Mouse (Mus musculus): ENCODE measurements around the gene Dntt. TPM values are rescaled to one million over a fixed set of nuclear protein-coding genes. Genes with fewer than 3 reads are reported as not detected.

The Dntt gene
- total and polyA plus RNA-seq, 2 experiments from 2014 or later: 0.32 TPM; not detected in 1

DNA sequence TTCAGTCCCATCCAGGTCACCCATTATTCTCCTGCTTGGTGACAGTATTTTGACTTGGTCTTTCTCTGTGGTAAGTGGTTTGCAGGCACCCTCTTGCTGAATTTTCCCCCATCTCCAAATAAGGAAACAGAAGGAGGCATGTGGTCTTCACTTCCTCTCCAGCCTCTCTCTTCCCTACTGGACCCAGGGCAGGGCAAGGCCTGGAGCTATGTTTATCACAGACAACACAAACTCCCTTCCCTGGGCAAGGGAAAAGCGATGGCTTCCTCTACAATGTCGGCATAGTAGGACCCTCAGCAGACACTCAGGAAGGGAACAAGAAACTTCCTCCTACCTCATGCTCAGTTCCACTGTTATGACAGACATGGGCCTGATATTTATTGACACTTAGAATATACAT, 62.8 kb downstream of the Dntt start:
- 91% methylated on average over 2 of the region's 2 CpGs for WGBS
- H3K4me3 ChIP-seq (ENCODE audit: low read depth, low read length): no peak overlapping the region
- TF ChIP-seq CTCF (IDR thresholded peaks at IDR 0.05): no peak

DNA sequence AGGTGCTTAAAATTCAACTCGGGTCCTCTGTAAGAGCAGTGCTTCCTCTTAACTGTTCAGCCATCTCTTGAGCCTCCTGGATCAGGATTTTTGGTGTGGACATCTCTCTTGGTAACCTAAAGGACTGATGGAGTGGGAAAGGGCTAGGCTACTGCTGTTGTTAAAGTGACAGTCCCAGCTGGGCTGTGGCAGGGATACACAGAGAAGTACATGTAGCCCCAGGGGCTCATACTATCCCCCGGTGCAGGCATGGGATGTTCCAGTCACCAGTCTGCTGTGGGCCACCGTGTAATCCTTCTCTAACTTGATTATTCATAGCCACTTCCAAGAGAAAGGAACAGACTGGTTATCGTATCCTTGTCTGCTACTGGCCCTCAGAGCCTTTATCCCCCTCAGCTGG, 68.0 kb downstream of the Dntt start:
- no peak for TF ChIP-seq CTCF (IDR thresholded peaks at IDR 0.05)
- ATAC-seq (ENCODE audit: low FRiP score) (no peak), DNase-seq (ENCODE audit: low spot score) (no peak)
- no peak overlapping the region for H3K4me3 ChIP-seq (ENCODE audit: low read depth, low read length)
- H3K4me2 ChIP-seq (ENCODE audit: low read depth, low read length, poor library complexity, severe bottlenecking): no peak overlapping the region
- H3K9ac ChIP-seq (replicated peaks; ENCODE audit: low read length, poor library complexity, severe bottlenecking): no peak overlapping the region
- no peaks in the 10 kb centered on the region; the same call in 1 of the 2 replicates for H3K27me3 ChIP-seq (ENCODE audit: insufficient read depth, low read length)
- no peaks in the 10 kb centered on the region for H3K9me3 ChIP-seq (ENCODE audit: low read length)
- H3K36me3 ChIP-seq (ENCODE audit: insufficient read depth, low read length): no peaks in the 10 kb centered on the region
- 36% methylated on average over 4 of the region's 4 CpGs for WGBS
- no peaks in the 10 kb centered on the region for H3K4me1 ChIP-seq (ENCODE audit: insufficient read depth, low read length)
- no peak overlapping the region for H3K27ac ChIP-seq (ENCODE audit: low read depth, low read length)

More for the DNA sequence above, 62.8 kb downstream of the Dntt start:
- ATAC-seq (ENCODE audit: low FRiP score) (no peak), DNase-seq (ENCODE audit: low spot score) (no peak)
- no peak overlapping the region for H3K9ac ChIP-seq (replicated peaks; ENCODE audit: low read length, poor library complexity, severe bottlenecking)
- no peak overlapping the region for H3K27ac ChIP-seq (ENCODE audit: low read depth, low read length)
- no peaks in the 10 kb centered on the region for H3K4me1 ChIP-seq (ENCODE audit: insufficient read depth, low read length)
- no peak overlapping the region for H3K4me2 ChIP-seq (ENCODE audit: low read depth, low read length, poor library complexity, severe bottlenecking)
- H3K9me3 ChIP-seq (ENCODE audit: low read length): no peaks in the 10 kb centered on the region
- no peaks in the 10 kb centered on the region for H3K36me3 ChIP-seq (ENCODE audit: insufficient read depth, low read length)
- peaks cover 10% of the 10 kb centered on the region for H3K27me3 ChIP-seq (ENCODE audit: insufficient read depth, low read length)

DNA sequence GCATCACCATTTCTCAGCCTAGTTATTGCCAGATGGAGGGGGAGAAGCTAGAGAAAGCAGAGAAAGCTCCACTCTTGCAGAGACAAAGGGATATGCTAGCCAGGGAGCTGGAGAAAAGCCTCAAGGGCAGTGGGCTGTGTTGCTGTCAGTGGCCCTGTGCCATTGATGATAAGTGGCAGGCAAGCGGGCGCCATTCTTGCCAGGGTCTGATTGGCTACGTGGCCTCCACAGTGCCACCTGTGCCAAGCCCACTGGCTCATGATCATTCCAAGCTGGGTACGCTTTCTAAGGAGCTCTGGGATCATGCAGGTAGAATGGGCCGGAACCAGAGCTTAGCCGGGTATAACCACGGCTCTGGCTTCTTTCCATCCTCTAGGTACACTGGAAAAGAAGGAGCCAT, 71.8 kb downstream of the Dntt start:
- WGBS: 73% methylated on average over 7 of the region's 7 CpGs

DNA sequence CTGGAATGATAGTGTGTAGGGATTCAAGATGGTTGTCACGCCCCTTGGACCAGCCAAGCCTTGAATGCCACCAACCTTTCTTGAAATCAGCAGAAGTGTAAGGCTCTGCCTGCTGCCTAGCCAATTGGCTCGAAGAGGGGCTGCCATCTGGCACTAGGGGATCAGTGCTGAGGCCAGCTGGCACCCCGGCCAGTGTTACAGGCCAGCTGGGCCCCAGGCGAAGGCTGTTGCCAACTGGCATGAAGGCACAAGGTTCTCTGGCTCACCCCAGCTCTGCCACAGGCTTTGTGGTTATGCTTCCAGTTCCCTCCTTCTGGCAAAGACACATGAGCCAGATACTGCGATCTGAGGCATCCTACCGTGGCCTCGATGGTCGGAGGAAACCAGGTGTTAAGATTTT, 72.3 kb downstream of the Dntt start:
- H3K36me3 ChIP-seq (ENCODE audit: insufficient read depth, low read length): no peaks in the 10 kb centered on the region
- no peak overlapping the region for H3K4me2 ChIP-seq (ENCODE audit: low read depth, low read length, poor library complexity, severe bottlenecking)
- H3K27ac ChIP-seq (ENCODE audit: low read depth, low read length): no peak overlapping the region
- no peaks in the 10 kb centered on the region for H3K4me1 ChIP-seq (ENCODE audit: insufficient read depth, low read length)
- WGBS: 59% methylated on average over 8 of the region's 8 CpGs
- H3K9me3 ChIP-seq (ENCODE audit: low read length): no peaks in the 10 kb centered on the region
- peaks cover 4% of the 10 kb centered on the region for H3K27me3 ChIP-seq (ENCODE audit: insufficient read depth, low read length)
- no peak overlapping the region for H3K4me3 ChIP-seq (ENCODE audit: low read depth, low read length)
- ATAC-seq (ENCODE audit: low FRiP score) (peak; percentile 88), DNase-seq (ENCODE audit: low spot score) (peak; percentile 91)
- TF ChIP-seq CTCF (IDR thresholded peaks at IDR 0.05): no peak
- H3K9ac ChIP-seq (replicated peaks; ENCODE audit: low read length, poor library complexity, severe bottlenecking): no peak overlapping the region

More for the DNA sequence above, 71.8 kb downstream of the Dntt start:
- no peaks in the 10 kb centered on the region for H3K36me3 ChIP-seq (ENCODE audit: insufficient read depth, low read length)
- TF ChIP-seq CTCF (IDR thresholded peaks at IDR 0.05): no peak
- no peak overlapping the region for H3K9ac ChIP-seq (replicated peaks; ENCODE audit: low read length, poor library complexity, severe bottlenecking)
- H3K4me2 ChIP-seq (ENCODE audit: low read depth, low read length, poor library complexity, severe bottlenecking): no peak overlapping the region
- no peaks in the 10 kb centered on the region for H3K9me3 ChIP-seq (ENCODE audit: low read length)
- ATAC-seq (ENCODE audit: low FRiP score) (peak; percentile 29; the same call in 1 of the 2 replicates), DNase-seq (ENCODE audit: low spot score) (peak; percentile 74)
- no peaks in the 10 kb centered on the region for H3K4me1 ChIP-seq (ENCODE audit: insufficient read depth, low read length)
- no peak overlapping the region for H3K4me3 ChIP-seq (ENCODE audit: low read depth, low read length)
- H3K27ac ChIP-seq (ENCODE audit: low read depth, low read length): no peak overlapping the region
- H3K27me3 ChIP-seq (ENCODE audit: insufficient read depth, low read length): no peaks in the 10 kb centered on the region; the same call in none of the 2 replicates

DNA sequence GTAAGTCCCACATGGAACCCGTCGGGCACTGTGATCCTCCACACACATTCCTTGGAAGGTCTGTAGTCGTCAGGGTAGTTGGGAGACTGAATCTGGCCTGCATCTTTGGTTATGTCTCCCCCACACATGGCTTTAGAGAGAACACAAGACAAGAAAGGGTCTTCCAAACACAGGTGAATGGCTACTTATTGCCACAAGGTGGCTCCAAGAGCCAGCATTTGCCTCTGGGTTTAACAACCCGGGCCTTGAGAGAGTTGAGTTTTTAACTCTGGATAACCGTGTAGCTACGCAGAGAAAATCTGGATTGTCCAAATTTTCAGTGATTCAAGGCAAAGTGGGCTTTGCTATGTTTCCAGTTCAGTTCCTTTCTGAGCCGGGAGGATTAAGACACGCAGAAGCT, 75.8 kb downstream of the Dntt start:
- no peak overlapping the region for H3K4me2 ChIP-seq (ENCODE audit: low read depth, low read length, poor library complexity, severe bottlenecking)
- no peak overlapping the region for H3K4me3 ChIP-seq (ENCODE audit: low read depth, low read length)
- no peaks in the 10 kb centered on the region for H3K9me3 ChIP-seq (ENCODE audit: low read length)
- 20% methylated on average over 8 of the region's 8 CpGs for WGBS
- ATAC-seq (ENCODE audit: low FRiP score) (no peak), DNase-seq (ENCODE audit: low spot score) (peak; percentile 86)
- H3K27me3 ChIP-seq (ENCODE audit: insufficient read depth, low read length): peaks cover 11% of the 10 kb centered on the region
- TF ChIP-seq CTCF (IDR thresholded peaks at IDR 0.05): peak; percentile 93
- H3K9ac ChIP-seq (replicated peaks; ENCODE audit: low read length, poor library complexity, severe bottlenecking): no peak overlapping the region
- no peak overlapping the region for H3K27ac ChIP-seq (ENCODE audit: low read depth, low read length)
- H3K4me1 ChIP-seq (ENCODE audit: insufficient read depth, low read length): peaks cover 4% of the 10 kb centered on the region; the same call in 1 of the 2 replicates
- no peaks in the 10 kb centered on the region for H3K36me3 ChIP-seq (ENCODE audit: insufficient read depth, low read length)

DNA sequence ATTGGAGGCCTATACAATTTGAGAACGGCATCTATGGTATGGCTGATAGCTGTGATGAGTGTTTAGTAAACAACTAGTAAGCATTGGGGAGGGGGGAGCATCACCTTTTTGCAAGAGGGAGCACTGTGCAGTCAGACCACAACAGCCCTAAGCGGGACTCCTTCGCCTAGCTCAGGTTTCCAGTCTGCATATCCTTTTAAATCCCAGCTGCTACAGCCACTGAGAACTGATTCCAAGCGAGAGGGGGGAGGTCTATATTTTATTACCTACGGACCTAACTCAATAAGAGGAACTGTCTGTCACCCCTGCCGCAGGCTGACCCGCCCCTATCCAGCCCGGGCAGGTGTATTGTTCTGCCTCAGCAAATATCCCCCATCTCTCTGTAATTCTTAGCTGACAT, 78.5 kb downstream of the Dntt start:
- Histone ChIP-seq H3K4me2 (ENCODE audit: low read depth, low read length, poor library complexity, severe bottlenecking) (no peak overlapping the region), H3K27ac (ENCODE audit: low read depth, low read length) (no peak overlapping the region), H3K9ac (replicated peaks; ENCODE audit: low read length, poor library complexity, severe bottlenecking) (no peak overlapping the region), H3K4me1 (ENCODE audit: insufficient read depth, low read length) (peaks cover 4% of the 10 kb centered on the region; the same call in 1 of the 2 replicates), H3K36me3 (ENCODE audit: insufficient read depth, low read length) (no peaks in the 10 kb centered on the region), H3K27me3 (ENCODE audit: insufficient read depth, low read length) (peaks cover 21% of the 10 kb centered on the region), H3K9me3 (ENCODE audit: low read length) (no peaks in the 10 kb centered on the region), H3K4me3 (ENCODE audit: low read depth, low read length) (no peak overlapping the region)
- WGBS: 69% methylated on average over 8 of the region's 8 CpGs
- DNase-seq (ENCODE audit: low spot score) (no peak), ATAC-seq (ENCODE audit: low FRiP score) (no peak)
- TF ChIP-seq CTCF (IDR thresholded peaks at IDR 0.05): no peak
